Mouse (Mus musculus): ENCODE measurements around the gene Erp29. TPM values are rescaled to one million over a fixed set of nuclear protein-coding genes. Genes with fewer than 3 reads are reported as not detected.

Gene Erp29
- polyA plus RNA-seq, 1 experiment, result 86.0 TPM

DNA sequence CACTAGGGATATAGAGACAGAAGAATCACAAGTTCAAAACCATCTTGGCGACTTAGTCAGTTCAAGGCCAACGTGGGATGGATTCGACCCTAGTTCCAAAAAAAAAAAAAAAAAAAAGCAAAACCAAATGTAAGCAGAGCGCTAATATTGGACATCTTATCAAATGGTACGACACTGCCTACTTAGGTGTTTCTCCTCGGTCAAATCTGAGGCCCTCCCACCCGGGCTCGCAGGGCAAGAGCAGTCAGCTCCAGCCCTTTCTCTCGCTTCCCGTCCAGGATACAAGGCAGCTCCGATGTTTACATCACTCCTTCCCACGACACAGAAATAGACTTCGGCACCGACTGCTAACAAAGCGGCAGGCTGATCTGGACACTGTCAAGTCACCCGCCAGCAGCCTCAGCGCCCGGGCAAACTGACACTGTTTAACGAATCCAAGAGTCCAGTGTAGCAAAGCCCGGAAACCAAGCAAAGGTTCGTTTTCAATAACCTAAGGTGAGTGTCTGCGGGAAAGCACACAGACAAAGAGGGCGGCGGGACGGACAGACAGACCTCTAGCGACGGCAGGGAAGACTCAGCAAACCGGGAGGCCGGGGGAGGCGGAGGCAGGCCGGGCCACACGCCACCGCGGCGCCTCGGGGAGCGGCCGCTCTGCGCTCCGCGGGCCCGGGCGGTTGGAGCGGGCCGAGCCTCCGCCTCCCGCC lies 67.4 kb downstream of the Erp29 start:
- Histone ChIP-seq H3K4me2 (ENCODE audit: low read depth) (peak overlapping the region; percentile 69), H3ac (ENCODE audit: control insufficient read depth, insufficient read length) (peak overlapping the region; percentile 45), H3K4me3 (peak overlapping the region; percentile 71), H3K27me3 (ENCODE audit: control insufficient read depth, insufficient read depth, insufficient read length) (no peaks in the 10 kb centered on the region), H3K36me3 (ENCODE audit: control insufficient read depth, insufficient read depth) (peaks cover under 1% of the 10 kb centered on the region), H3K79me2 (ENCODE audit: control insufficient read depth, insufficient read depth) (no peaks in the 10 kb centered on the region)
- no peak for TF ChIP-seq E2F4 (IDR thresholded peaks at IDR 0.05; ENCODE audit: insufficient read depth)

DNA sequence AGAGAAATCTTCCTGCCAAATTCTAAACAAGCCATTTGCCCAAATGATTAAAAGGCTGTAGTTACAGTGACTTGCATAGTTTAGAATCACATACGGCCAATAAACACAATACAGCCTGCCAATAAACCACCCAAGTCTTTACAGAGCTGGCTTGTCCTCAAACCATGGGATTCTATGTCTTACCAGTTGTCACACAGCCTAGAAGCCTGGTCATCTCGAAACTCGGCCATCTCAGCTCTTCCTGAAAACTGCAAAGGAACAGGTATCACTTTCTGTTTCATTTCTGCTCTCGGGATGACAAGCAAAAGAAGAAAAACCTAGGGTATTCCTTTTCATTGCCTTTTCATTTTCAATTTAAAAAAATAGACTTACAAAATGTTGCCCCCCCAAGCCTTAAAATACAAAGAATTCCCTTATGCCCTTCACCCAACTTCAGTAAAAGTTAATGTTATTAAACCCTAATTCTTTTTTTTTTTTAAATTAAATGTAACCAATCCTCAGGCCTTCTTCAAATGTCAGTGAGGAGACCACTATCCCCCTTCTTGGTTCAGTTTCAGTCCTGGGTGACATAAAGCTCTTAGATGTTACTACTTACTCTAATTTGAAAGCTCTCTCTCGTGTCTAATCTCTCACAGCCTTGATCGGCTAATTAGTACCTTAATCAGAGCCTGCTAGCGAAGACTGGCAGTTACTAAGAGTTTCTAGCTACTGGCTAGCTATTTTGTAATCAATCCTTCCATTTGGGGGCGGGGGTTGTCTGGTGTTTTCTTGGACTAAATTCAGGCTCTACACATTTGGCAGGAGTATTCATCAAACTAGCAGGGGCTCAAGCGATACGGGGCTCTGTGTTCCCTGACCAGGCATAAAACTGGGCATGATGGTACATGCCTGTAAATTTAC lies 68.2 kb downstream of the Erp29 start:
- Histone ChIP-seq H3K36me3 (ENCODE audit: control insufficient read depth, insufficient read depth) (peaks cover 7% of the 10 kb centered on the region), H3ac (ENCODE audit: control insufficient read depth, insufficient read length) (peak overlapping the region; percentile 45), H3K4me2 (ENCODE audit: low read depth) (peak overlapping the region; percentile 69), H3K79me2 (ENCODE audit: control insufficient read depth, insufficient read depth) (no peaks in the 10 kb centered on the region), H3K4me3 (peak overlapping the region; percentile 71), H3K27me3 (ENCODE audit: control insufficient read depth, insufficient read depth, insufficient read length) (no peaks in the 10 kb centered on the region)
- no peak for TF ChIP-seq MYOD1 (IDR thresholded peaks at IDR 0.05; ENCODE audit: control insufficient read depth in 1 of 3, insufficient read length in 2 of 3, low read depth in 2 of 3)
- TF ChIP-seq POLR2A (IDR thresholded peaks at IDR 0.05; ENCODE audit: insufficient read length, low read depth), result no peak
- TF ChIP-seq CEBPB (IDR thresholded peaks at IDR 0.05; ENCODE audit: insufficient read depth, poor library complexity, severe bottlenecking), result no peak
- no peak for TF ChIP-seq TCF12 (IDR thresholded peaks at IDR 0.05; ENCODE audit: insufficient read depth, poor library complexity, severe bottlenecking)
- no peak for TF ChIP-seq TCF3 (IDR thresholded peaks at IDR 0.05; ENCODE audit: insufficient read length, low read depth)
- no peak for TF ChIP-seq REST (IDR thresholded peaks at IDR 0.05; ENCODE audit: insufficient read depth, insufficient read length)
- TF ChIP-seq MAX (IDR thresholded peaks at IDR 0.05; ENCODE audit: low read depth), result no peak
- no peak for TF ChIP-seq USF1 (IDR thresholded peaks at IDR 0.05; ENCODE audit: low read depth)
- no peak for TF ChIP-seq POLR2AphosphoS2 (IDR thresholded peaks at IDR 0.05; ENCODE audit: insufficient read length, low read depth)
- no peak for TF ChIP-seq MYOG (IDR thresholded peaks at IDR 0.05; ENCODE audit: control insufficient read depth in 1 of 3, insufficient read depth in 1 of 3, insufficient read length in 2 of 3, low read depth in 2 of 3)
- no peak for TF ChIP-seq E2F4 (IDR thresholded peaks at IDR 0.05; ENCODE audit: insufficient read depth)
- TF ChIP-seq SRF (IDR thresholded peaks at IDR 0.05; ENCODE audit: control insufficient read depth, insufficient read length, low read depth), result no peak

DNA sequence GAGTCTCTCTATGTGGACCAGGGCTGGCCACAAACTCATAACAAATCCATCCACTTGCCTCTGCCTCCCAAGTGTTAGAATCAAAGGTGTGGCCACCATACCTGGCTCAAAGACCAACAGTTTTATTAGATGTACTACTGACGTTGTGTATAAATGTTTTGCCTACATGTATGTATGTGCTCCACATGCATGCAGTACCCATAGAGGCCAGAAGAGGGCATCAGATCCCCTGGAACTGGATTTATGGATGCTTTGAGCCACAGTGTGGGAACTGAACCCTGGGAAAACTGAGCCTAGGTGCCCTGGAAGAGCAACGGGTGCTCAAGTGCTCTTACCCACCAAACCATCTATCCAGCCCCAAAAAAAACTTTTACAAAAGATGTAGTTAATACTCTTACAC lies 71.6 kb downstream of the Erp29 start:
- no peak overlapping the region for H3K4me2 ChIP-seq (ENCODE audit: low read depth)
- no peaks in the 10 kb centered on the region for H3K79me2 ChIP-seq (ENCODE audit: control insufficient read depth, insufficient read depth)
- H3K36me3 ChIP-seq (ENCODE audit: control insufficient read depth, insufficient read depth), result peaks cover 18% of the 10 kb centered on the region
- no peaks in the 10 kb centered on the region for H3K27me3 ChIP-seq (ENCODE audit: control insufficient read depth, insufficient read depth, insufficient read length)
- H3ac ChIP-seq (ENCODE audit: control insufficient read depth, insufficient read length), result no peak overlapping the region
- TF ChIP-seq USF1 (IDR thresholded peaks at IDR 0.05; ENCODE audit: low read depth) (no peak), CEBPB (IDR thresholded peaks at IDR 0.05; ENCODE audit: insufficient read depth, poor library complexity, severe bottlenecking) (no peak), REST (IDR thresholded peaks at IDR 0.05; ENCODE audit: insufficient read depth, insufficient read length) (no peak), TCF3 (IDR thresholded peaks at IDR 0.05; ENCODE audit: insufficient read length, low read depth) (no peak), POLR2AphosphoS2 (IDR thresholded peaks at IDR 0.05; ENCODE audit: insufficient read length, low read depth) (no peak), MAX (IDR thresholded peaks at IDR 0.05; ENCODE audit: low read depth) (no peak), MYOD1 (IDR thresholded peaks at IDR 0.05; ENCODE audit: control insufficient read depth in 1 of 3, insufficient read length in 2 of 3, low read depth in 2 of 3) (no peak), E2F4 (IDR thresholded peaks at IDR 0.05; ENCODE audit: insufficient read depth) (no peak), POLR2A (IDR thresholded peaks at IDR 0.05; ENCODE audit: insufficient read length, low read depth) (no peak), MYOG (IDR thresholded peaks at IDR 0.05; ENCODE audit: control insufficient read depth in 1 of 3, insufficient read depth in 1 of 3, insufficient read length in 2 of 3, low read depth in 2 of 3) (no peak), SRF (IDR thresholded peaks at IDR 0.05; ENCODE audit: control insufficient read depth, insufficient read length, low read depth) (no peak), TCF12 (IDR thresholded peaks at IDR 0.05; ENCODE audit: insufficient read depth, poor library complexity, severe bottlenecking) (no peak)
- no peak overlapping the region for H3K4me3 ChIP-seq

DNA sequence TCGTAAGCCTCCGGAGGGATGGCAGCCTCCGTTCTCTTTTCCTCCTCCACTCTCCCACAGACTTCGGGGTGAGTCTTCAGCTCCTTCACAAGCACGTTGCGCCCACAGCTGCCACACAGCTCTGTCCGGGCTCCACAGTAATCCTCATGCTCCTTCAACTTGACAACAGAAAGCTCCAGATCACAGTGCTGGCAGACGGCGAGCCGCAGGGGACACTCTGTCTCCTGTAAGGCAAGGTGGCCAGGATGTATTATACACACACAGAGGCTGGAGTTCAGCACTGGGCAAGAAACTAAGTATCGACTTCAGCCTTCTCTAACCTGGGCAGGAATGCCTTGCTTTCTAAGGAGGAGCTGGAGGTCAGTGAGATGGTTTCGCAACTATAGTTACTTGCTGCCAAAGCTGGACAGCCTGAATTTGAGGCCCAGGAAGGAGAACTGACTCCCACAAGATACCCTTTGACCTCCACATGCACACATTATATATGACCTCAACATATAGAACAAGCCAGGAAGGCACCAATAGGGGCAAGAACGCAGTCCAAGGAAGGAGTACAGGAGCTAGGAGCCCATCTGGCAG lies 73.5 kb downstream of the Erp29 start:
- no peak overlapping the region for H3K4me3 ChIP-seq
- TF ChIP-seq POLR2A (IDR thresholded peaks at IDR 0.05; ENCODE audit: insufficient read length, low read depth) (no peak), MYOD1 (IDR thresholded peaks at IDR 0.05; ENCODE audit: control insufficient read depth in 1 of 3, insufficient read length in 2 of 3, low read depth in 2 of 3) (no peak), TCF3 (IDR thresholded peaks at IDR 0.05; ENCODE audit: insufficient read length, low read depth) (no peak), MYOG (IDR thresholded peaks at IDR 0.05; ENCODE audit: control insufficient read depth in 1 of 3, insufficient read depth in 1 of 3, insufficient read length in 2 of 3, low read depth in 2 of 3) (no peak), POLR2AphosphoS2 (IDR thresholded peaks at IDR 0.05; ENCODE audit: insufficient read length, low read depth) (no peak), CEBPB (IDR thresholded peaks at IDR 0.05; ENCODE audit: insufficient read depth, poor library complexity, severe bottlenecking) (no peak), USF1 (IDR thresholded peaks at IDR 0.05; ENCODE audit: low read depth) (no peak), SRF (IDR thresholded peaks at IDR 0.05; ENCODE audit: control insufficient read depth, insufficient read length, low read depth) (no peak), REST (IDR thresholded peaks at IDR 0.05; ENCODE audit: insufficient read depth, insufficient read length) (no peak)
- H3ac ChIP-seq (ENCODE audit: control insufficient read depth, insufficient read length), result no peak overlapping the region
- H3K79me2 ChIP-seq (ENCODE audit: control insufficient read depth, insufficient read depth), result no peaks in the 10 kb centered on the region
- H3K27me3 ChIP-seq (ENCODE audit: control insufficient read depth, insufficient read depth, insufficient read length), result no peaks in the 10 kb centered on the region
- no peak overlapping the region for H3K4me2 ChIP-seq (ENCODE audit: low read depth)
- peaks cover 18% of the 10 kb centered on the region for H3K36me3 ChIP-seq (ENCODE audit: control insufficient read depth, insufficient read depth)

Other genes with a start within 250 kb of the Erp29 start
- 1,361 TPM for gene Rpl6, start 248.0 kb downstream of the Erp29 start, polyA plus RNA-seq (2012; fragmentation: generic; extraction: Trizol)
- 6.6 TPM for gene Hectd4, start 232.3 kb downstream of the Erp29 start, polyA plus RNA-seq (2012; fragmentation: generic; extraction: Trizol)
- 29.3 TPM for gene Trafd1, start 66.9 kb downstream of the Erp29 start, polyA plus RNA-seq (2012; fragmentation: generic; extraction: Trizol)
- gene Naa25, start 54.6 kb downstream of the Erp29 start, polyA plus RNA-seq (2012; fragmentation: generic; extraction: Trizol), result 22.0 TPM
- gene Tmem116, start 613 bp downstream of the Erp29 start, polyA plus RNA-seq (2012; fragmentation: generic; extraction: Trizol), result 3.3 TPM
- 0.02 TPM for gene Adam1b, start 50.9 kb upstream of the Erp29 start, polyA plus RNA-seq (2012; fragmentation: generic; extraction: Trizol)
- gene Adam1a, start 93.0 kb upstream of the Erp29 start, polyA plus RNA-seq (2012; fragmentation: generic; extraction: Trizol), result 0.77 TPM
- 0.13 TPM for gene Gm42878, start 93.0 kb upstream of the Erp29 start, polyA plus RNA-seq (2012; fragmentation: generic; extraction: Trizol)
- gene Mapkapk5, start 93.4 kb upstream of the Erp29 start, polyA plus RNA-seq (2012; fragmentation: generic; extraction: Trizol), result 100 TPM
- 210 TPM for gene Aldh2, start 141.3 kb upstream of the Erp29 start, polyA plus RNA-seq (2012; fragmentation: generic; extraction: Trizol)
- gene Acad12, start 166.4 kb upstream of the Erp29 start, polyA plus RNA-seq (2012; fragmentation: generic; extraction: Trizol), result 2.1 TPM
- 4.7 TPM for gene Acad10, start 208.0 kb upstream of the Erp29 start, polyA plus RNA-seq (2012; fragmentation: generic; extraction: Trizol)
- 40.9 TPM for gene Brap, start 208.1 kb upstream of the Erp29 start, polyA plus RNA-seq (2012; fragmentation: generic; extraction: Trizol)

Measured in myocyte (in vitro differentiated cells).